Mouse (Mus musculus) C2C12 (cell line): ENCODE measurements at regions not wholly inside any gene's neighbourhood (a gene's known extent, or its start where the extent isn't known, plus 50 kb on each side); places are given as distances from the start of the nearest gene placed in this dataset.

Experiments used
- CEBPB ChIP-seq: IDR thresholded peaks from one replicate; pipeline ENCODE4 v1.6.1; 2011; ENCODE audit warnings: low read depth, mild to moderate bottlenecking, control low read depth, moderate library complexity
- CTCF ChIP-seq: IDR thresholded peaks from one replicate; pipeline ENCODE4 v1.5.1; 2011; ENCODE audit not compliant: control insufficient read depth, insufficient read depth, insufficient read length
- FOSL1 ChIP-seq: IDR thresholded peaks from one replicate; pipeline ENCODE4 v1.8.0; 2011; ENCODE audit warnings: mild to moderate bottlenecking, low read length; ENCODE audit not compliant: poor library complexity, insufficient read depth, severe bottlenecking
- MAX ChIP-seq: IDR thresholded peaks from one replicate; pipeline ENCODE4 v1.6.1; 2011; ENCODE audit warnings: mild to moderate bottlenecking, control low read depth
- USF1 ChIP-seq: IDR thresholded peaks from one replicate; pipeline ENCODE4 v1.6.1; 2011; ENCODE audit warnings: low read depth, mild to moderate bottlenecking, control low read depth, moderate library complexity

- TF ChIP-seq CTCF, result no peak
- TF ChIP-seq USF1, result no peak
- TF ChIP-seq CEBPB, result no peak
- no peak for TF ChIP-seq MAX
- TF ChIP-seq FOSL1, result no peak
Observed at GRCm38 (mm10) chr2:12746856-12747255, 177.0 kb upstream of the Pter start.
